Mouse (Mus musculus) neural tube, embryonic 15.5 days (tissue): ENCODE data around the gene Abca12. TPM values are rescaled to one million over a fixed set of nuclear protein-coding genes. Genes with fewer than 3 reads are reported as not detected.

Experiments used
- polyA plus RNA-seq: library from polyadenylated mRNA; unstranded; fragments of >200 nt; fragmentation: Nextera tagmentation; extraction: Ambion mirVana; gene quantifications from 2 replicates; pipeline ENCODE4 v1.2.1, GENCODE M21; 2015

Abca12 gene
- polyA plus RNA-seq, 1 experiment from 2014 or later = 0.12 TPM

Other genes with a start within 250 kb of the Abca12 start
- gene Atic, start 142.2 kb upstream of the Abca12 start, polyA plus RNA-seq = 34.1 and 53.4 TPM in 2 replicates
- gene Fn1, start 238.3 kb upstream of the Abca12 start, polyA plus RNA-seq = 27.1 and 51.2 TPM in 2 replicates